Mouse (Mus musculus) small intestine, adult 2 months (tissue): Measurements from ENCODE around the gene Pla2g1b.

Source experiments
- CTCF ChIP-seq: fragments of 200-500 bp; IDR thresholded peaks from 2 replicates; pipeline ENCODE4 v1.5.1; 2012; ENCODE audit warnings: low read depth, mild to moderate bottlenecking, control low read depth, inconsistent platforms, low read length, moderate library complexity, mixed read lengths; ENCODE audit not compliant: insufficient replicate concordance, insufficient read length; ENCODE audit errors: extremely low read depth
- POLR2A ChIP-seq: fragments of 200-500 bp; IDR thresholded peaks from 2 replicates; pipeline ENCODE4 v1.6.1; 2012; ENCODE audit warnings: low read depth, mild to moderate bottlenecking, control low read depth, inconsistent platforms, low read length, moderate library complexity

DNA sequence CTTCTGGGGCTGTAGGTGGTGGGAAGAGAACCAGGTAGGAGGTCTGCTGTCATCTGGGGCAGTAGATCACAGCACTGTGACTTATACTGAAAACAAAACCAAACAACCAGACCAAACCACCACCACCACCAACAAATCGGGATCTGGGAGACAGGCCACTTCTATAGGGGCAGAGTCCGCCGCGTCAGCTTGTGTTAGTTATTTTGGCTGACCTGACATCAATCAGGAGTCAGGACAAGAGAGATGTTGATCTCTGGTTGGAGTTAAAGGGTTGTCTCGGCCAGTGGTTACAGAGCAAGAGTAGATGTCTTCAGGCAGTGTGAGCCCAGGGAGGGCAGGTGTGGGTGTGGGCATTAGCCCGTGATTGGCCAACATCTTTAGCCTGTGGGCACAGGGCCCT, 48.3 kb downstream of the Pla2g1b start:
- TF ChIP-seq CTCF: no peak
- no peak for TF ChIP-seq POLR2A
